Mouse (Mus musculus): ENCODE results near the gene Pank2. TPM values are rescaled to one million over a fixed set of nuclear protein-coding genes. Genes with fewer than 3 reads are reported as not detected.
"Not testable (repeated sequence)": the region's sequence is repeated elsewhere in the genome, so short reads cannot be mapped to it uniquely, and the experiment has no call there.

Pank2 gene
- polyA plus RNA-seq, 1 experiment from 2014 or later, result 25.0 TPM

DNA sequence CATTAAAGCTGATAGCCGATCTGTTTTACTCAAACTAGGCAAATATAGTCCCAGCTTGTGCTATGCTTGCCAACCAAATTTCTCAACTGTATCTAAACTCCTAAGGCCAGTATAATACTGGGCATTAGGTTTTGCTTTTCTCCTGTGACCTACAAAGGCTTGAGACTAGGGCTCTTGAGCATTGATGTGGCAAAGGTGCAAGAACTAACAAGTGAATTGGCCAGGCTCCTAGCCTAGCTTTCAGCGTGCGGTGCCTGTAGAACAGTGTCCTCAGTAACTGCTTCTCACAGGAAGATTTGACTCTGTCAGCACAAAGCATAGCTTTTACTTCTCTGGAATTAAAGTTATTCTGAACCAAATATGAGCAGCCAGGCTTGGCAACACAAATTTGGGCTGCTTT is 13.2 kb downstream of the Pank2 start:
- no peaks in the 10 kb centered on the region for H3K27me3 ChIP-seq (ENCODE audit: control insufficient read depth, insufficient read depth, low read length)
- no peak overlapping the region for H3K4me2 ChIP-seq (ENCODE audit: low read depth, low read length)
- WGBS, result 93% methylated on average over 3 of the region's 3 CpGs
- H3K27ac ChIP-seq (ENCODE audit: low read length), result no peak overlapping the region
- no peaks in the 10 kb centered on the region for H3K9me3 ChIP-seq (replicated peaks; ENCODE audit: control insufficient read depth, low read length)
- H3K36me3 ChIP-seq (ENCODE audit: control insufficient read depth, insufficient read depth, low read length), result peaks cover 27% of the 10 kb centered on the region
- no peak overlapping the region for H3K9ac ChIP-seq (ENCODE audit: low read length)
- no peaks in the 10 kb centered on the region for H3K4me1 ChIP-seq (ENCODE audit: control insufficient read depth, insufficient read depth, low read length)
- H3K4me3 ChIP-seq (replicated peaks; ENCODE audit: low read length), result no peak overlapping the region
- no peak for ATAC-seq (ENCODE audit: insufficient read depth, low FRiP score)

GRCm38 (mm10) chr2:131276722-131277121 is 14.4 kb downstream of the Pank2 start:
- Histone ChIP-seq H3K27ac (ENCODE audit: low read length) (no peak overlapping the region), H3K27me3 (ENCODE audit: control insufficient read depth, insufficient read depth, low read length) (no peaks in the 10 kb centered on the region), H3K4me3 (replicated peaks; ENCODE audit: low read length) (no peak overlapping the region), H3K36me3 (ENCODE audit: control insufficient read depth, insufficient read depth, low read length) (peaks cover 27% of the 10 kb centered on the region), H3K9ac (ENCODE audit: low read length) (no peak overlapping the region), H3K4me2 (ENCODE audit: low read depth, low read length) (no peak overlapping the region), H3K9me3 (replicated peaks; ENCODE audit: control insufficient read depth, low read length) (no peaks in the 10 kb centered on the region), H3K4me1 (ENCODE audit: control insufficient read depth, insufficient read depth, low read length) (no peaks in the 10 kb centered on the region)
- no peak for ATAC-seq (ENCODE audit: insufficient read depth, low FRiP score)
- WGBS, result 88% methylated on average over 5 of the region's 5 CpGs

- Histone ChIP-seq H3K4me2 (ENCODE audit: low read depth, low read length) (no peak overlapping the region), H3K9ac (ENCODE audit: low read length) (no peak overlapping the region), H3K27ac (ENCODE audit: low read length) (no peak overlapping the region), H3K27me3 (ENCODE audit: control insufficient read depth, insufficient read depth, low read length) (no peaks in the 10 kb centered on the region), H3K4me1 (ENCODE audit: control insufficient read depth, insufficient read depth, low read length) (no peaks in the 10 kb centered on the region), H3K36me3 (ENCODE audit: control insufficient read depth, insufficient read depth, low read length) (peaks cover 10% of the 10 kb centered on the region), H3K9me3 (replicated peaks; ENCODE audit: control insufficient read depth, low read length) (no peaks in the 10 kb centered on the region), H3K4me3 (replicated peaks; ENCODE audit: low read length) (no peak overlapping the region)
- 96% methylated on average over 1 of the region's 1 CpGs for WGBS
- no peak for ATAC-seq (ENCODE audit: insufficient read depth, low FRiP score)
Measured at GRCm38 (mm10) chr2:131281596-131281995, 19.3 kb downstream of the Pank2 start.

DNA sequence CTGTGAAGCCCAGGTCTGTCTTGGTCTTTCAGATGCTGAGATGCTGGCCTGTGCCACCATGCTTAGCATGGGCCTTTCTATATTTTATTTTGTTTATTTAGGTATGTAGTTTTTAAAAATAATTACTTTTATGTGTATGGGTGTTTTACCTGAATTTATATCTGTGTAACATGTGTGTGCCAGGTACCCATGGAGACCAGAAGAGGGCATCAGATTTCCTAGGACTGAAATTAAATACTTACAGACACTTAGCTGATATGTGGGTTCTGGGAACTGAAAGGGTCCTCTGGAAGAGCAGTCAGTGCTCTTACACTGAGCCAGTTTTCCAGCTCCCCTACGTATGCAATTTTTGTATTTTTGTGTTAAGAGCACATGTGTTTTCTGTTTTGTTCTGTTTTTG is 24.0 kb downstream of the Pank2 start:
- Histone ChIP-seq H3K4me2 (ENCODE audit: low read depth, low read length) (no peak overlapping the region), H3K4me1 (ENCODE audit: control insufficient read depth, insufficient read depth, low read length) (no peaks in the 10 kb centered on the region), H3K4me3 (replicated peaks; ENCODE audit: low read length) (no peak overlapping the region), H3K27me3 (ENCODE audit: control insufficient read depth, insufficient read depth, low read length) (no peaks in the 10 kb centered on the region), H3K27ac (ENCODE audit: low read length) (no peak overlapping the region), H3K9me3 (replicated peaks; ENCODE audit: control insufficient read depth, low read length) (no peaks in the 10 kb centered on the region), H3K9ac (ENCODE audit: low read length) (no peak overlapping the region), H3K36me3 (ENCODE audit: control insufficient read depth, insufficient read depth, low read length) (0 out of 2 replicates have a peak, but pooled peaks cover 8% of the 10 kb centered on the region)
- no peak for ATAC-seq (ENCODE audit: insufficient read depth, low FRiP score)
- WGBS, result 83% methylated on average over 1 of the region's 1 CpGs

DNA sequence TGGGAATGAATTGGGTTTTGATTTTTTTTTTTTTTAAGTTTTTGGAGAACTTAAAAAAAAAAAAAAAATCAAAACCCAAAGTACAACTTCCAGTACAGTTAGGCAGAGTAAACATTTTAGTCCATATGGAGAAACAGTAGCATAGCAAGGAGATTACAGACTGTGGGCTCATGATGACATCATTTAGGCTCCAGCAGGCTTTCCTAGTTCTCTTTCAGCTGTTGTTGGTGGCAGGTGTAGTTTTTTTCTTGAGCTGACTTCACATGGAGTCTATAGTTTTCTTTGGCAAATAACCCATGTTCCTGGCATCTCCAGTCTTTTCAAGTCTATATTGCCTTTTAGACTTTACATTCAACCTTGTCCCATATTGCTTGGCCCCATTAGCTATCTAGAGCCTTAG is 28.4 kb downstream of the Pank2 start:
- H3K4me1 ChIP-seq (ENCODE audit: control insufficient read depth, insufficient read depth, low read length), result no peaks in the 10 kb centered on the region
- H3K4me3 ChIP-seq (replicated peaks; ENCODE audit: low read length), result no peak overlapping the region
- no peak overlapping the region for H3K9ac ChIP-seq (ENCODE audit: low read length)
- no peak overlapping the region for H3K27ac ChIP-seq (ENCODE audit: low read length)
- H3K4me2 ChIP-seq (ENCODE audit: low read depth, low read length), result no peak overlapping the region
- H3K9me3 ChIP-seq (replicated peaks; ENCODE audit: control insufficient read depth, low read length), result no peaks in the 10 kb centered on the region
- peaks cover 15% of the 10 kb centered on the region for H3K36me3 ChIP-seq (ENCODE audit: control insufficient read depth, insufficient read depth, low read length)
- ATAC-seq (ENCODE audit: insufficient read depth, low FRiP score), result no peak
- H3K27me3 ChIP-seq (ENCODE audit: control insufficient read depth, insufficient read depth, low read length), result no peaks in the 10 kb centered on the region

- H3K27ac ChIP-seq (ENCODE audit: low read length), result no peak overlapping the region
- H3K9me3 ChIP-seq (replicated peaks; ENCODE audit: control insufficient read depth, low read length), result no peaks in the 10 kb centered on the region
- peaks cover 14% of the 10 kb centered on the region for H3K36me3 ChIP-seq (ENCODE audit: control insufficient read depth, insufficient read depth, low read length)
- no peak for ATAC-seq (ENCODE audit: insufficient read depth, low FRiP score)
- no peak overlapping the region for H3K9ac ChIP-seq (ENCODE audit: low read length)
- 95% methylated on average over 2 of the region's 2 CpGs for WGBS
- H3K4me3 ChIP-seq (replicated peaks; ENCODE audit: low read length), result no peak overlapping the region
- no peaks in the 10 kb centered on the region for H3K27me3 ChIP-seq (ENCODE audit: control insufficient read depth, insufficient read depth, low read length)
- no peaks in the 10 kb centered on the region for H3K4me1 ChIP-seq (ENCODE audit: control insufficient read depth, insufficient read depth, low read length)
- H3K4me2 ChIP-seq (ENCODE audit: low read depth, low read length), result no peak overlapping the region
Measured at GRCm38 (mm10) chr2:131296746-131297261, 34.5 kb downstream of the Pank2 start.

- WGBS, result 82% methylated on average over 7 of the region's 7 CpGs
Measured at GRCm38 (mm10) chr2:131298674-131299073, 36.4 kb downstream of the Pank2 start.

DNA sequence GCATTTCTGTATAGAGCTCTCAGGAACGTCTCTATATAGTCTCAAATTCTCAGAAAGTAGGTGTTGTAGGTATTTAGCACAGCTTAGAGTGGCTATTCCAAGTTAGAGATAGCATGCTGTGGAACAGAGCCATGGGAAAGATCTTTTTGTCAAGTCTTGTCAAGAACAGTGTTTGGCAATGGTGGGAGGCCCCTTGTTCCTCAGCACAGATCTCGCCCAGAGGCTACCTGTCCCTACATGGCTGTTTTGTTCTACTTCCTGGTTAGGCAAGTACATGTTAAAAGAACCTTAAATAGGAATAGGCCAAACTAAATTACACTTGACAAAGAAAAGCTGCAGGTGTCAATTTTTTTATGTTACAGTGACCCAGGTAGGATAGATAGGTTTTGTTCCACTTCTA is 38.2 kb downstream of the Pank2 start:
- WGBS, result 66% methylated on average over 2 of the region's 2 CpGs
- ATAC-seq (ENCODE audit: insufficient read depth, low FRiP score), result no peak
- H3K27ac ChIP-seq (ENCODE audit: low read length), result peak overlapping the region; percentile 15; the same call in 1 of the 2 replicates

More at GRCm38 (mm10) chr2:131298674-131299073, 36.4 kb downstream of the Pank2 start:
- H3K9me3 ChIP-seq (replicated peaks; ENCODE audit: control insufficient read depth, low read length); H3K9ac ChIP-seq (ENCODE audit: low read length); H3K4me2 ChIP-seq (ENCODE audit: low read depth, low read length); H3K27ac ChIP-seq (ENCODE audit: low read length); H3K4me1 ChIP-seq (ENCODE audit: control insufficient read depth, insufficient read depth, low read length); H3K4me3 ChIP-seq (replicated peaks; ENCODE audit: low read length); H3K27me3 ChIP-seq (ENCODE audit: control insufficient read depth, insufficient read depth, low read length); ATAC-seq (ENCODE audit: insufficient read depth, low FRiP score): not testable (repeated sequence)
- H3K36me3 ChIP-seq (ENCODE audit: control insufficient read depth, insufficient read depth, low read length), result peaks cover 14% of the 10 kb centered on the region

GRCm38 (mm10) chr2:131301635-131302034 is 39.3 kb downstream of the Pank2 start:
- Histone ChIP-seq H3K36me3 (ENCODE audit: control insufficient read depth, insufficient read depth, low read length) (peaks cover 5% of the 10 kb centered on the region; the same call in 1 of the 2 replicates), H3K27ac (ENCODE audit: low read length) (no peak overlapping the region), H3K27me3 (ENCODE audit: control insufficient read depth, insufficient read depth, low read length) (no peaks in the 10 kb centered on the region), H3K9ac (ENCODE audit: low read length) (no peak overlapping the region), H3K9me3 (replicated peaks; ENCODE audit: control insufficient read depth, low read length) (no peaks in the 10 kb centered on the region), H3K4me3 (replicated peaks; ENCODE audit: low read length) (no peak overlapping the region), H3K4me2 (ENCODE audit: low read depth, low read length) (no peak overlapping the region), H3K4me1 (ENCODE audit: control insufficient read depth, insufficient read depth, low read length) (no peaks in the 10 kb centered on the region)
- ATAC-seq (ENCODE audit: insufficient read depth, low FRiP score), result no peak

More for the DNA sequence above, 38.2 kb downstream of the Pank2 start:
- Histone ChIP-seq H3K4me1 (ENCODE audit: control insufficient read depth, insufficient read depth, low read length) (no peaks in the 10 kb centered on the region), H3K27me3 (ENCODE audit: control insufficient read depth, insufficient read depth, low read length) (no peaks in the 10 kb centered on the region), H3K9ac (ENCODE audit: low read length) (no peak overlapping the region), H3K36me3 (ENCODE audit: control insufficient read depth, insufficient read depth, low read length) (peaks cover 9% of the 10 kb centered on the region), H3K4me2 (ENCODE audit: low read depth, low read length) (no peak overlapping the region), H3K9me3 (replicated peaks; ENCODE audit: control insufficient read depth, low read length) (no peaks in the 10 kb centered on the region), H3K4me3 (replicated peaks; ENCODE audit: low read length) (no peak overlapping the region)

DNA sequence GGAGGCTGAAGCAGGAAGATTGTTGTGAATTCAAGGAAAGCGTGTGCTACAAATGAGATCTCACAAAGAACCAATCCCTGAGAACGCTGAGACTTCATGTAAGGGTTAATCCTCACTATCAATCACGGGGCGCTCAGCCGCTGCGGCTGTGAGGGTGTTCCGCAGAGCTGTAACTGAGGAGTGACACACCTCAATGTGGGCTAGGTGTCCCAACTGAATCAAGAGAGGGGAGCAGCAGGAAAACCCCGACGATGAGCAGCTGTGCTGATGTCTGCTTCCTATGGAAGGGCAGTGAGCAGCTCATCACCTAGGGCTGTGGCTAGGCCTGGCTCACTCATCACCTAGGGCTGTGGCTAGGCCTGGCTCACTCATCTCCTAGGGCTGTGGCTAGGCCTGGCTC is 42.2 kb downstream of the Pank2 start:
- no peak overlapping the region for H3K27ac ChIP-seq (ENCODE audit: low read length)
- H3K4me1 ChIP-seq (ENCODE audit: control insufficient read depth, insufficient read depth, low read length), result no peaks in the 10 kb centered on the region
- WGBS, result 68% methylated on average over 9 of the region's 9 CpGs
- H3K4me3 ChIP-seq (replicated peaks; ENCODE audit: low read length), result no peak overlapping the region
- no peaks in the 10 kb centered on the region for H3K36me3 ChIP-seq (ENCODE audit: control insufficient read depth, insufficient read depth, low read length)
- H3K9ac ChIP-seq (ENCODE audit: low read length), result no peak overlapping the region
- no peak for ATAC-seq (ENCODE audit: insufficient read depth, low FRiP score)
- no peaks in the 10 kb centered on the region for H3K27me3 ChIP-seq (ENCODE audit: control insufficient read depth, insufficient read depth, low read length)
- H3K9me3 ChIP-seq (replicated peaks; ENCODE audit: control insufficient read depth, low read length), result no peaks in the 10 kb centered on the region
- no peak overlapping the region for H3K4me2 ChIP-seq (ENCODE audit: low read depth, low read length)

Measured in stomach, embryonic 16.5 days (tissue).